Mouse (Mus musculus): ENCODE results near the gene Snrpd2. TPM values are rescaled to one million over a fixed set of nuclear protein-coding genes. Genes with fewer than 3 reads are reported as not detected.
A peak's percentile ranks its signal among the peaks of the same experiment; 100 is the strongest.

Snrpd2 gene
- polyA plus RNA-seq, 1 experiment = 192 TPM

DNA sequence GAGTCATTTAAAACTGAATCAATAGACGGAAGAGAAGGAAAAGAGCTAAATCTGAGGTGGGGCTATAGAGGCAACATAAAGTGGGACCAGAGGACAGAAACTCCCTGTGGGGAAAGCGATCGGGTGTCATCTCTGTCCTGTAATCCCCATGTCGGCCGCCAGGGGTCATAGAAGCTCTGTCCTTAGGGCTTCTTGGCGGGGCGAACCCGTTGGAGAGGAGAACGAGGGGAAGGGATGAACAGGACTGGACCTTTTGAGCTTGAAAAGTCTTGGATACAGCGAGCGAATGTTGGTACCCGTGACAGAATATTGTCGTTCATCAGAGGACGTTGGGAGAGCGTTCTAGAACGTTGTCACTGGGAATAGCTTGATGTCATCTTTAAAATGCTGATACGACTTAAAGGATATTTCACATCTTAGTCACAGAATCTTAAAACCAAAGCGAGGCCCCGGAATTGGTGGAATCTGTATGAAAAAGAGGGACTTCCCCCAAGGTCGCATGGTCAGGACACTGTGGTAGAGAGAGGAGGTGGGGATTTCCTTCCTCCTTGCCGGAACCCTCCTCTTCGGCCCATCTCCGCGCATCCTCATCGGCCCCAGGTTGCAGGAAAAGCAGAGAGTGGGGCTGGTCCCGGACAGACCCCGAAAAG lies 29.0 kb downstream of the Snrpd2 start:
- Histone ChIP-seq H3K4me3 (no peak overlapping the region), H3K27me3 (ENCODE audit: control insufficient read depth, insufficient read depth, insufficient read length) (no peaks in the 10 kb centered on the region), H3K79me2 (ENCODE audit: control insufficient read depth, insufficient read depth) (no peaks in the 10 kb centered on the region), H3K4me2 (ENCODE audit: low read depth) (no peak overlapping the region), H3K36me3 (ENCODE audit: control insufficient read depth, insufficient read depth) (no peaks in the 10 kb centered on the region), H3ac (ENCODE audit: control insufficient read depth, insufficient read length) (no peak overlapping the region)
- TF ChIP-seq MYOD1 (IDR thresholded peaks at IDR 0.05; ENCODE audit: control insufficient read depth in 1 of 3, insufficient read length in 2 of 3, low read depth in 2 of 3) (no peak), USF1 (IDR thresholded peaks at IDR 0.05; ENCODE audit: low read depth) (no peak), REST (IDR thresholded peaks at IDR 0.05; ENCODE audit: insufficient read depth, insufficient read length) (no peak), MYOG (IDR thresholded peaks at IDR 0.05; ENCODE audit: control insufficient read depth in 1 of 3, insufficient read depth in 1 of 3, insufficient read length in 2 of 3, low read depth in 2 of 3) (no peak), MAX (IDR thresholded peaks at IDR 0.05; ENCODE audit: low read depth) (no peak), TCF3 (IDR thresholded peaks at IDR 0.05; ENCODE audit: insufficient read length, low read depth) (no peak), E2F4 (IDR thresholded peaks at IDR 0.05; ENCODE audit: insufficient read depth) (no peak), SRF (IDR thresholded peaks at IDR 0.05; ENCODE audit: control insufficient read depth, insufficient read length, low read depth) (no peak)

- Histone ChIP-seq H3ac (ENCODE audit: control insufficient read depth, insufficient read length) (no peak overlapping the region), H3K27me3 (ENCODE audit: control insufficient read depth, insufficient read depth, insufficient read length) (no peaks in the 10 kb centered on the region), H3K4me3 (no peak overlapping the region), H3K4me2 (ENCODE audit: low read depth) (no peak overlapping the region), H3K36me3 (ENCODE audit: control insufficient read depth, insufficient read depth) (no peaks in the 10 kb centered on the region), H3K79me2 (ENCODE audit: control insufficient read depth, insufficient read depth) (no peaks in the 10 kb centered on the region)
- TF ChIP-seq SRF (IDR thresholded peaks at IDR 0.05; ENCODE audit: control insufficient read depth, insufficient read length, low read depth) (no peak), E2F4 (IDR thresholded peaks at IDR 0.05; ENCODE audit: insufficient read depth) (no peak), MYOG (IDR thresholded peaks at IDR 0.05; ENCODE audit: control insufficient read depth in 1 of 3, insufficient read depth in 1 of 3, insufficient read length in 2 of 3, low read depth in 2 of 3) (no peak), TCF3 (IDR thresholded peaks at IDR 0.05; ENCODE audit: insufficient read length, low read depth) (no peak), MAX (IDR thresholded peaks at IDR 0.05; ENCODE audit: low read depth) (no peak), CEBPB (IDR thresholded peaks at IDR 0.05; ENCODE audit: insufficient read depth, poor library complexity, severe bottlenecking) (no peak), POLR2AphosphoS2 (IDR thresholded peaks at IDR 0.05; ENCODE audit: insufficient read length, low read depth) (no peak), REST (IDR thresholded peaks at IDR 0.05; ENCODE audit: insufficient read depth, insufficient read length) (no peak), USF1 (IDR thresholded peaks at IDR 0.05; ENCODE audit: low read depth) (no peak), POLR2A (IDR thresholded peaks at IDR 0.05; ENCODE audit: insufficient read length, low read depth) (no peak), TCF12 (IDR thresholded peaks at IDR 0.05; ENCODE audit: insufficient read depth, poor library complexity, severe bottlenecking) (no peak), MYOD1 (IDR thresholded peaks at IDR 0.05; ENCODE audit: control insufficient read depth in 1 of 3, insufficient read length in 2 of 3, low read depth in 2 of 3) (no peak)
Observed at GRCm38 (mm10) chr7:19179173-19179572, 29.7 kb downstream of the Snrpd2 start.

- H3K4me2 ChIP-seq (ENCODE audit: low read depth) = no peak overlapping the region
- H3K79me2 ChIP-seq (ENCODE audit: control insufficient read depth, insufficient read depth) = no peaks in the 10 kb centered on the region
- H3ac ChIP-seq (ENCODE audit: control insufficient read depth, insufficient read length) = no peak overlapping the region
- no peaks in the 10 kb centered on the region for H3K36me3 ChIP-seq (ENCODE audit: control insufficient read depth, insufficient read depth)
- H3K27me3 ChIP-seq (ENCODE audit: control insufficient read depth, insufficient read depth, insufficient read length) = no peaks in the 10 kb centered on the region
- no peak overlapping the region for H3K4me3 ChIP-seq
- TF ChIP-seq POLR2AphosphoS2 (IDR thresholded peaks at IDR 0.05; ENCODE audit: insufficient read length, low read depth) (no peak), E2F4 (IDR thresholded peaks at IDR 0.05; ENCODE audit: insufficient read depth) (no peak), MYOG (IDR thresholded peaks at IDR 0.05; ENCODE audit: control insufficient read depth in 1 of 3, insufficient read depth in 1 of 3, insufficient read length in 2 of 3, low read depth in 2 of 3) (no peak), SRF (IDR thresholded peaks at IDR 0.05; ENCODE audit: control insufficient read depth, insufficient read length, low read depth) (no peak), POLR2A (IDR thresholded peaks at IDR 0.05; ENCODE audit: insufficient read length, low read depth) (no peak), CEBPB (IDR thresholded peaks at IDR 0.05; ENCODE audit: insufficient read depth, poor library complexity, severe bottlenecking) (no peak), TCF3 (IDR thresholded peaks at IDR 0.05; ENCODE audit: insufficient read length, low read depth) (no peak), REST (IDR thresholded peaks at IDR 0.05; ENCODE audit: insufficient read depth, insufficient read length) (no peak), TCF12 (IDR thresholded peaks at IDR 0.05; ENCODE audit: insufficient read depth, poor library complexity, severe bottlenecking) (no peak), MYOD1 (IDR thresholded peaks at IDR 0.05; ENCODE audit: control insufficient read depth in 1 of 3, insufficient read length in 2 of 3, low read depth in 2 of 3) (no peak), MAX (IDR thresholded peaks at IDR 0.05; ENCODE audit: low read depth) (no peak), USF1 (IDR thresholded peaks at IDR 0.05; ENCODE audit: low read depth) (no peak)
Observed at GRCm38 (mm10) chr7:19179936-19180335, 30.4 kb downstream of the Snrpd2 start.

DNA sequence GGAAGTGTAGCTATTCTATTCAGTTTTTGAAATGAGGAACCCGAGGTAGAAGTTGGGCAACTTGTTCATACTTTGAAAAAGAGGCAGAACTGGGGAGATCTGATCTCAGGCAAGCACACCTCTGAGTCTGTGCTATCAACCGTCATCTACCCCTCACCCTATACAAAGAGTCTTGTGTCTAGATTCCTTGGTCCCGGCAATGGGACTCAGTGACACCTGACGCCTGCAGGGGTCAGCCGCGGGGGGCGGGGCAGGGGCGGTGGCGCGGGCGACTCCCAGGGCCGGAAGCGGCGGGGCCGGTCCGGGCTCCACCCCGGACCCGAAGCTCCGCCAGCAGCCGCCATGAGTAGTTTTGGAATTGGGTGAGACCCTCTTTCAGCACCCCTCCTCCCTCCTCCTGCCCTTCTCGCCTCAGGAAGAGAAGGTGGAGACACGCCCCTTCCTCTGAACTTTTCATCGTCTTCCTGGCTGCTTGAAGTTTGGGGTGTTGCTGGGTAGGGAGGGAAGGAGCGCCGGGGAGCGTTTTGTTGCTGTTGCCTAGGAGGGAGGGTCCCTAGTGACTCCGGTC lies 31.4 kb downstream of the Snrpd2 start:
- Histone ChIP-seq H3K27me3 (ENCODE audit: control insufficient read depth, insufficient read depth, insufficient read length) (no peaks in the 10 kb centered on the region), H3K4me2 (ENCODE audit: low read depth) (peak overlapping the region; percentile 96), H3ac (ENCODE audit: control insufficient read depth, insufficient read length) (no peak overlapping the region), H3K79me2 (ENCODE audit: control insufficient read depth, insufficient read depth) (no peaks in the 10 kb centered on the region), H3K4me3 (peak overlapping the region; percentile 56), H3K36me3 (ENCODE audit: control insufficient read depth, insufficient read depth) (no peaks in the 10 kb centered on the region)
- peak in 1 of 3 experiments; percentile 5 for TF ChIP-seq MYOD1 (IDR thresholded peaks at IDR 0.05; ENCODE audit: control insufficient read depth in 1 of 3, insufficient read length in 2 of 3, low read depth in 2 of 3)
- TF ChIP-seq USF1 (IDR thresholded peaks at IDR 0.05; ENCODE audit: low read depth) = no peak
- TF ChIP-seq E2F4 (IDR thresholded peaks at IDR 0.05; ENCODE audit: insufficient read depth) = no peak

DNA sequence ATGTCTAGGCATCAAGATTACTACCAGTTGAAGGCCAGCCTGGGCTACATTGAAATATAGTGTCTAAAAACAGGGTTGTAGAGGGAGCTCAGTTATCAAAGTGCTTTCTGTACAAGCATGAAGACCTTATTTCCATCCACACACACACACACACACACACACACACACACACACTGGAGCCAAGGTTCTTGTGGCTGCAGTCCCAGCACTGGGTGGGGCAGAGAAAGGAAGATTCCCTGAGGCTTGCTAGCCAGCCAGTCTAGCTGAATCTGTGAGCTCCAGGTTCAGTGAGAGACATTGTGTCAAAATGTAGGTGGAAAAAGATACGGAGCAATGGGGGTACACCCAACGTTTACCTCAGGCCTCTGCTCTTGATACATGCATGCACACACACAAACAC lies 34.7 kb downstream of the Snrpd2 start:
- H3K27me3 ChIP-seq (ENCODE audit: control insufficient read depth, insufficient read depth, insufficient read length) = no peaks in the 10 kb centered on the region
- H3K36me3 ChIP-seq (ENCODE audit: control insufficient read depth, insufficient read depth) = no peaks in the 10 kb centered on the region
- no peaks in the 10 kb centered on the region for H3K79me2 ChIP-seq (ENCODE audit: control insufficient read depth, insufficient read depth)
- no peak for TF ChIP-seq MYOD1 (IDR thresholded peaks at IDR 0.05; ENCODE audit: control insufficient read depth in 1 of 3, insufficient read length in 2 of 3, low read depth in 2 of 3)
- no peak for TF ChIP-seq MYOG (IDR thresholded peaks at IDR 0.05; ENCODE audit: control insufficient read depth in 1 of 3, insufficient read depth in 1 of 3, insufficient read length in 2 of 3, low read depth in 2 of 3)
- H3K4me2 ChIP-seq (ENCODE audit: low read depth) = no peak overlapping the region
- H3ac ChIP-seq (ENCODE audit: control insufficient read depth, insufficient read length) = no peak overlapping the region
- H3K4me3 ChIP-seq = no peak overlapping the region

Measured in myocyte (in vitro differentiated cells).